Mouse (Mus musculus) cerebellum, postnatal 4 days (tissue): ENCODE measurements at regions not wholly inside any gene's neighbourhood (a gene's known extent, or its start where the extent isn't known, plus 50 kb on each side); places are given as distances from the start of the nearest gene placed in this dataset.

ENCODE experiments used
- DNase-seq, 2 experiments: peaks; one replicate each; pipeline ENCODE4 v3.0.0; 2022; ENCODE audit warnings: low spot score in 2 of 2, mixed read lengths in 1 of 2

DNA sequence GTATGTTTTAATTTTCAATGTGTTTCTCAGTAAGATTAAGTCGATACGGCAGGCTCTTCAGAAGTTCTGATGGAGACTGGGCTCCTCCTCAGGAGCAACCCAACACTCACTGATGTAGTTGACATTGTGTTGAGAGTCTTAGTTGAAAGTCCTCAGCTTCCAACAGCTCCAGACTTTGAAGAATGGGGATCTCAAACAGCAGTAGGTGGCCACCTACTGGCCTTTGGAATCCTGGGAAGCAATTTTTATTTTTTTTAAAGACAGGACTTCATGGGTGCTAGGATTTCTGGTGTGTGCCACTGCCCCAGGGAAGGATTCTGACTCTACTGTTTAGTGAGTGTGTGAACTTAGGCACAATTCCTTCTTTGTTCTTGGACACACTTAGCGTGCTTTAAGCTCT lies 225.9 kb upstream of the Tbc1d5 start:
- DNase-seq, result no peak

DNA sequence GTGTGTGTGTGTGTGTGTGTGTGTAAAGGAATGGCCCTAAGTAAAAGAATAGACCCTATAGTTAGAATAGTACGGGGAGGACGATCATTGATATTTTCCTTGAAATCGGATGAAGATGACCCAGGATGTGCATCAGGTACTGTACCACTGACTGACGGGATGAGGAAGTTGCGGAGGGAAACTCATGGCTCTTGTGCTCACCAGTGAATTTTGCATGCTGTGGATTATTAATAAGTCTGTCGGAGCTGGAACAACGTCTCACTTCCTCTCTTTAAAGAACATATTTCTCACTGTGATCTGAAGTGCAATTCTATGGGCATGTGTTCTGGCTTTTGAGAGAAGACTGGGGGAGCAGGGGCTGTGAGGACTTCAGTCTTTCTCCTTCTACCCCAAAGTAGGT lies 218.8 kb upstream of the Tbc1d5 start:
- no peak for DNase-seq

DNA sequence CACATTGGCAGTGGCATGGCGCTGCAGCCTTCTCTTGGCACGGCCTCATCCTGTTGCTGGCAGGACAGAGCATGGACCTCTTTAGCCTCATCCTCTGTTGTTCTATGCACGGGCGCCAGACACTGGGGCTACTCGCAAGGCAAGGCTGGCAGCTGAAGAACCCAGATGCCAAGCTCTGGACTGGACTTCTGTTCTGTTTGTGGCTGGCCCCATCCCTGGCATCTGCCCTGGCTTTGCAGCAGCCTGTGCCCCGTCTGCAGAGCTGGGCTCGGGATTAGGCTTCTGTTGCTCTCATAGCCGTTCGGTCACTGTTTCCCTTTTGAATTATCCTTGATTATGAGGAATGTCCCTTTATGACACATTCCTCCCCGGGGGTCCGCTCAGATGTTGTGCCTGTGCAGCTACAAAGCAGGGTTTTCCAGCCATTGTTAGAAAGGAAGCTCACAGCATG lies 214.6 kb upstream of the Tbc1d5 start:
- peak; percentile 26 to 57 for DNase-seq

- no peak for DNase-seq
These were observed 212.7 kb upstream of the Tbc1d5 start for GRCm38 (mm10) chr17:51391871-51392270.

DNA sequence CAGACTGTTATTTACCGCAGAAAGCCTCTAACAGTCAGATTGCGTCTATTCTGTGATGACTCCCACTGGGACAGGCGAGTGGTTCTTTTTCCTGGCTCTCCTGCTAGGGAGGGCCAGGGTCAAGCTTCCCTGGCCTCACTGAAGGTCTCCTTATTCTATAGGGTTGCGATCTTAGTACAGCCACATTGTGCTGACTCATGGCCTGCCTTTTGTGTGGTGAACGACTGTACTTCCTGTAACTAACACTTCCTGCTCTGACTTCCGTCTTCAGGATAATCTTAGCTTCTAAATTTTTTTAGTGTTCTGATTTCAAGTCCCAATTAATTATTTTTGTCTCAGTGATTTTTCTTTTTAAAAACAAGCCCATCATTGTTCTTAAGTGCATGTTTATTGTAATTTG lies 203.4 kb upstream of the Tbc1d5 start:
- DNase-seq, result no peak

DNA sequence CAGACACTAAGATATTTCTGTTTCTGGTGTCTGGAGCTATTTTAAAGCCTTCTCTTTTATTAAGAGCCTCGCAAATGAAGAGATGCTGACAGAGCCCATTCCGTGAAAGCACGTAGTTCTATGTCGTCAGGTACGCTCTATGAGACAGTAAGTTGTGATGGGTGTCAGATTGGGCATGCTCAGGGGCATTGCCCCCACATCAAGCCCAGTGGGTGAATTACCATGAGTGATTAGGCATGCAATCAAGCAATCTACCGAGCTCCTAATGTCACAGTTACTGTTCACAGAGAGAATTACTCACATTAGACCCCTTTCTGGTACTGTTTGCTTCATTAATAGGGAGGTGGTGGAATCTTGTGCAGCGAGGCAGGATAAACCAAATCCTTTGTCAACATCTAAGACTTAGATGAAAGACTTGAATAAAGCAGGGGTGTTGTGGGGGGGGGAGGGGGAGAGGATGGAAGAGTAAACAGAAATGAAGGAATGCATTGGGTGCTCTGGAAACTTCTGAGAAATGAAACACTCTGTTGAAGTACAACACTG lies 192.9 kb upstream of the Tbc1d5 start:
- no peak for DNase-seq

DNA sequence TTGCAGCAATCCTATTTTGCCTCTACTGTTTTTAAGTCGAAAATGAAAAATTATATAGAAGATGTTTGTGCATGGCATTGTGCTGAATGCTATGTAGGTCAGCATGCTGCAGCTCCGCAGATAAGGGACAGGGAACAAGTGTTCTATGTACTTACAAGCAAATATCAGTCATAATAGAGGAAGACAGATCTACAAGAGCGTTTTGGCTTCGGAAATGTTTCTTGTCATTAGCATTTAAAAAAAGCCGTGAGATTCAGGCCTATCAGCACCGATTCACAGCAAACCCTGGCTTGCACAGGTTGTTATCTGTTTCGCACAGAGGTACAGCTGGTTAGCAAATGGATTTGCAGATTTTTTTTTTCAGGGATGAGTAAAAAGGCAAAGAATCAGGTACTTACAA lies 191.8 kb upstream of the Tbc1d5 start:
- DNase-seq, result no peak

- no peak for DNase-seq
These were observed 190.9 kb upstream of the Tbc1d5 start for GRCm38 (mm10) chr17:51370085-51370484.

GRCm38 (mm10) chr17:51362801-51363200 lies 183.6 kb upstream of the Tbc1d5 start:
- DNase-seq, result no peak

GRCm38 (mm10) chr17:51362271-51362670 lies 183.1 kb upstream of the Tbc1d5 start:
- peak in 1 of 2 experiments; percentile 12 for DNase-seq

GRCm38 (mm10) chr17:51358362-51358739 lies 179.2 kb upstream of the Tbc1d5 start:
- no peak for DNase-seq

GRCm38 (mm10) chr17:51357690-51358361 lies 178.7 kb upstream of the Tbc1d5 start:
- DNase-seq, result no peak

DNA sequence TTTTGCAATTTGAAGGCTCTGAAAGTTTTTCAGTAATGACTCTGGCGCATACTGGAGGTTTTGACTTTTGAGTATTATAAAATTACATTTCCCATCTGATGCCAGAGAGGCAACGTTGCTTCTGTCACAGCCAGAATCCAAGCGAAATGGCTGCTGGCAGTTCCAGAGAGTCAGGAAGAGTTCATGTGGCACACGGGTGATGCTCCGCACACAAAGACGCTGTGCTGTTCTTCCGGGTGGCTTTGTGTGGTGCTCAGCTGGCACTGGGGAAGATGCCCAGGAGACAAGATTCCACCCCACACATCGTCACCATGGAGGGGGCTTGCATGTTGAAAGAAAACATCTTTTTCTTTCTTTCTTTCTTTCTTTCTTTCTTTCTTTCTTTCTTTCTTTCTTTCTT lies 177.3 kb upstream of the Tbc1d5 start:
- DNase-seq, result no peak

GRCm38 (mm10) chr17:51321868-51322267 lies 142.7 kb upstream of the Tbc1d5 start:
- no peak for DNase-seq

- DNase-seq, result peak in 1 of 2 experiments; percentile 7
These were observed 141.9 kb upstream of the Tbc1d5 start for GRCm38 (mm10) chr17:51321025-51321424.

GRCm38 (mm10) chr17:51304964-51305363 lies 125.8 kb upstream of the Tbc1d5 start:
- no peak for DNase-seq

DNA sequence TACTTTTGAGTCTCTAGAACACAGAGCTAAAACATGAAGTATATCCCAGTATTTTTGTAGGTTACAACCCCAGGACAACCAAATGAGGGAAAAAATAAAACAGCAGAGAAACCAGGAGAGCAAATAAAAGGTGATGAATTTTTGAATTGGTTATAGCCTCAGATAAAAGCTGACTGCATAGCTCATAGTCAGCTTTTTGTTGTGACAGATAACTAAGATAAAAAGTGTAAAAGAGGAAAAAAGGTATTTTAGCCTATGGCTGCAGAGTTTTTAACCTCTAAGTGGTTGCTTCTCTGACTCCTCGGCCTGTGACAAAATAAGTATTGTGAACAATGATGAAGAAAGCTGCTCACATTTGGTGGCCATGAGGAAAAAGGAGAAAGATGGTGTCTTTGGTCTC lies 111.6 kb upstream of the Tbc1d5 start:
- no peak for DNase-seq

- peak in 1 of 2 experiments; percentile 15 for DNase-seq
These were observed 109.6 kb upstream of the Tbc1d5 start for GRCm38 (mm10) chr17:51288751-51289150.

- DNase-seq, result no peak
These were observed 108.7 kb upstream of the Tbc1d5 start for GRCm38 (mm10) chr17:51287878-51288277.

DNA sequence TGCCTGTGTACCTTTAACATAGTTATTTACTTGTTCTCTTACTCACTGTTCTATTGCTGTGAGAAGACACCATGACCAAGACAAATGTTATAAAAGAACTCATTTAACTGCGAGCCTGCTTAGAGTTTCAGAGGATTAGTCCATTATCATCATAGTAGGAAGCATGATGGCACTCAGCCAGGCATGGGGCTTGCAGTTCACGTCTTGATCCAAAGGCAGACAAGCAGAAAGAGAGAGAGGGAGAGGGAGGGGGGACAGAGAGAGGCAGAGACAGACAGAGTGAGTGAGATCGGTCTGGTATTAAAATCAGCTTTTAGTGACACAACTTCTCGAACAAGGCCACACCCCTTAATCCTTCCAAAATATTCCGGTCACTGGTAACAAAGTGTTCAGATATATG lies 106.2 kb upstream of the Tbc1d5 start:
- DNase-seq, result peak in 1 of 2 experiments; percentile 20

DNA sequence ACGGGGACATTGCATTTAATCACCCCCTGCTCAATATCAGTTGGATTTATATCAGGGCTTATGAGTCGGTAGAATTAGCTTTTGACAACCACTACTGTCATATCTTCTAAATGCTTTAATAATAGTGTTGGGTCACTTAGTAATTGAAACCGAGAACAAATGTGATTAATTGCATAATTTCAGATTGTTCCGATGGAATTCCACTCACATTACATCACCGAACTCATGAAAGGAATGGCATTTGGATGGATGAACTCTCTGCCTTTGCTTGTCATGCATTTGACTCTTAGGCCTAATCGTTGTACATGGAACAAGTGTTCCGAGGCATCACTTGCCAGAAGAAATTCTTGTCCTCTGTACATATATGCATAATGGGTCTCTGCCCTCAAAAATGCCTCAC lies 99.6 kb upstream of the Tbc1d5 start:
- DNase-seq, result no peak

DNA sequence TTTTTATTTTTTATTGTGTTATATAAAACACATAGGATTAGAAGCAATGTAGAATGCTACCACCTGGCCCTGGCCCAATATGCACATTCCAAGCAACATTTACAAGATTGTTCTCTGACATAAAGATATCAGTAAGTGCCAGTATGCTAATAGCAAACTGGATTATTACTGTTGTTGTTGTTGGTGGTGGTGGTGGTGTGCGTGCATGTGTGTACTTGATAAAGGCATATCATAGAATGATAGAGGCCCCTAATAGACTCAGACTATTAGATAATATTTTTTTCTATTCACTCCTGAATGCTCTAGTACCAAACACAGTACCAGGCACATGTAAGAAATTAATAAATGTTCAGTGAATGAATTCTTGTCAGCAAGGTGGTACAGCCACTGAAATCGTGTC lies 98.9 kb upstream of the Tbc1d5 start:
- DNase-seq, result no peak

DNA sequence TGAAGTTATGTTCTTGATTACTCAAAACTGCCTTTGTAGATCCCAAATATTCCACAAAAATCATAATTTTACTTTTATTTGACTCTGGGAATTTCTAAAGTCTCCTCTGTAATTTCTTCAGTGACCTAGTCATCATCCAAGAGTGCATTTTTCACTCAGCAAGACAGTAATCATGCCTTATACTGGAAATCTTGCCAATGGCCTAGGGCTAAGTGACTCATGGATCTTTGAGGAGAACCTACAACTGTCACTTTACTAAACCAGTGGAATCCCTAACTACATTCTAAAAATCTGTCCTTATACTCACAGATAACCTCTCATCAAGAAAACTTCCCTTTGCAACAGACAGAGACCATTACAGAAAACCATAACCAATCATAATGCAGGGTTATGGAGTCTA lies 98.0 kb upstream of the Tbc1d5 start:
- no peak for DNase-seq

DNA sequence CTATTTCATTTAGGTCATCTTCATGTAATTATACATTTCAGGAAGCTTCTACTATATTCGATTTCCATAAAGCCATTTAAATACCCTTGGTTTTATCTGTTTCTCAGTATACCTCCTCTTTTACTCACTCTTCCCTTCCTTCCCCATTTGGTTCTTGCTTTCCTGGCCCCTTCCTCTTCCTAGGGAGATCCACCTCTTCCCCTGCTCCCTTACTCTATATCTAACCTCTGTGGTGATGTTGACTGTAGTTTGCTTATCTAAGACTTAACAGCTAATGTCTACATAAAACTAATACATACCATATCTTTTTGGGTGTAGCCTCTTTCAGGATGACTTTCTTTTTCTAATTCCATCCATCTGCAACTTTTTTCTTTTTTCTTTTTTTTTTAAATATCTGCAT lies 92.9 kb upstream of the Tbc1d5 start:
- DNase-seq, result no peak
